Mouse (Mus musculus) neural tube, postnatal 0 days (tissue): ENCODE data around the gene Mrpl19. TPM values are rescaled to one million over a fixed set of nuclear protein-coding genes. Genes with fewer than 3 reads are reported as not detected.

Experiments used
- polyA plus RNA-seq: library from polyadenylated mRNA; unstranded; fragments of >200 nt; fragmentation: Nextera tagmentation; extraction: Ambion mirVana; gene quantifications from 2 replicates; pipeline ENCODE4 v1.2.1, GENCODE M21; 2015

The Mrpl19 gene
- 37.1 and 38.9 TPM in 2 replicates for polyA plus RNA-seq

DNA sequence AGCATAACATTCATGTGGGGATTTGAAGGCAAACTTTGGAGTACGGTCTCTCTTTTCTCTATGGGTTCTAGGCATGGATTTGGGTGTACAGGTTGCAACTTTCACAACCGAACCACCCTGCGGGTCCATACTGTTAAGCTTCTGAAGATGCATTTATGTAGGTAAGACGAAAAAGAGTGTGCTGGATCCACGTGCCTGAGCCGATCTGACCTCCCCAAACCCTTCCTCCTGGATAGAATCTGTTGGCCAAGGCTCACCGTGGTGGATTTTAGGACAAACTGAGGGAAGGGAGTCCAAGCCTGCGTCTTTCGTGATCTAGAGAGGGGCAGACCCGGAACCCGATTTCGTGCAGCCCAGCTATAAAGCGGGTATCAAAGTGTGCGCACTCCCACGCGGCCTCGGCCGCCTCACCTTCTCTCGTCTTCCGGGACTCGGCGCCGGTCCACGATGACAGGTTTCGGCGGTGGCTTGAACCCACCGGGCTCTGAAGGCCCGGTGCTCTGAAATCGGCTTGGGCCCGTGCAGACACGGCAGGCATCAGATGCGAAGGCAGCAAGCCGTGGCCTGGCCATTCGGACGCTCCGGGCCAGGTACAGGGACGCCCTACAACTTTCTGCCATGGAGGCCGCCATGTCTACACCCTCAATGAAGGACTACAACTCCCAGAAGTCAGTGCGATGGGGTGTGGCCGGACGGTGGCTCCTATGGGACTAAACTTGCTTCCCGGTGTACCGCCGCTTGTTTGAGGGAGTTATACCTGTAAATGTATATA is at the start of gene Mrpl19:
TSS of gene Mrpl19 (minus strand) at position 663 of the 772 bp plus-strand sequence.

GRCm38 (mm10) chr6:81923523-81924142 is 42.1 kb downstream of the Mrpl19 start, which contains the start of gene Gcfc2:
Gene Gcfc2 (plus strand): TSS chr6:81923669.

Other genes with a start within 250 kb of the Mrpl19 start
- gene Gcfc2, start 42.3 kb downstream of the Mrpl19 start, polyA plus RNA-seq = 5.9 and 7.1 TPM in 2 replicates
- 2.6 and 3.3 TPM in 2 replicates for gene Eva1a, start 75.1 kb upstream of the Mrpl19 start, polyA plus RNA-seq